Mouse (Mus musculus) small intestine, adult 2 months (tissue): Measurements from ENCODE around the gene Msantd1. TPM values are rescaled to one million over a fixed set of nuclear protein-coding genes. Genes with fewer than 3 reads are reported as not detected.
A peak's percentile ranks its signal among the peaks of the same experiment; 100 is the strongest.

ENCODE experiments used
- H3K27ac ChIP-seq: fragments of 200-500 bp; 2 replicates; pipeline ENCODE4 v1.5.1; 2012; ENCODE audit warnings: low read depth, low read length, control low read depth, inconsistent platforms; ENCODE audit not compliant: insufficient read depth
- H3K27me3 ChIP-seq: fragments of 200-500 bp; 2 replicates; pipeline ENCODE4 v1.6.1; 2012; ENCODE audit warnings: mild to moderate bottlenecking, moderate library complexity, low read length, inconsistent platforms; ENCODE audit not compliant: control insufficient read depth, insufficient read depth
- H3K36me3 ChIP-seq: fragments of 200-500 bp; 2 replicates; pipeline ENCODE4 v1.6.1; 2012; ENCODE audit warnings: mild to moderate bottlenecking, low read length, control low read depth, inconsistent platforms; ENCODE audit not compliant: control insufficient read depth, insufficient read depth
- H3K4me1 ChIP-seq: fragments of 200-500 bp; 2 replicates; pipeline ENCODE4 v1.6.1; 2012; ENCODE audit warnings: low read length, inconsistent platforms, mixed read lengths; ENCODE audit not compliant: control insufficient read depth, insufficient read depth, insufficient read length
- H3K4me3 ChIP-seq: fragments of 200-500 bp; 2 replicates; pipeline ENCODE4 v1.5.1; 2012; ENCODE audit warnings: low read depth, mild to moderate bottlenecking, control low read depth, inconsistent platforms, low read length, moderate library complexity
- CTCF ChIP-seq: fragments of 200-500 bp; IDR thresholded peaks from 2 replicates; pipeline ENCODE4 v1.5.1; 2012; ENCODE audit warnings: low read depth, mild to moderate bottlenecking, control low read depth, inconsistent platforms, low read length, moderate library complexity, mixed read lengths; ENCODE audit not compliant: insufficient replicate concordance, insufficient read length; ENCODE audit errors: extremely low read depth
- POLR2A ChIP-seq: fragments of 200-500 bp; IDR thresholded peaks from 2 replicates; pipeline ENCODE4 v1.6.1; 2012; ENCODE audit warnings: low read depth, mild to moderate bottlenecking, control low read depth, inconsistent platforms, low read length, moderate library complexity
- WGBS: fragments of 180-500 bp; shearing (Covaris S2); methylation state at CpG from one replicate; pipeline ENCODE4 v1.1.7; 2018; 5-methylcytosine and 5-hydroxymethylcytosine counted together
- polyA plus RNA-seq: library from polyadenylated mRNA; depleted of rRNA; stranded (reverse); fragments of >200 nt; gene quantifications from 2 replicates; pipeline ENCODE4 v1.2.3, GENCODE M21; 2012

Msantd1 gene
- polyA plus RNA-seq, 1 experiment = 3.1 TPM

DNA sequence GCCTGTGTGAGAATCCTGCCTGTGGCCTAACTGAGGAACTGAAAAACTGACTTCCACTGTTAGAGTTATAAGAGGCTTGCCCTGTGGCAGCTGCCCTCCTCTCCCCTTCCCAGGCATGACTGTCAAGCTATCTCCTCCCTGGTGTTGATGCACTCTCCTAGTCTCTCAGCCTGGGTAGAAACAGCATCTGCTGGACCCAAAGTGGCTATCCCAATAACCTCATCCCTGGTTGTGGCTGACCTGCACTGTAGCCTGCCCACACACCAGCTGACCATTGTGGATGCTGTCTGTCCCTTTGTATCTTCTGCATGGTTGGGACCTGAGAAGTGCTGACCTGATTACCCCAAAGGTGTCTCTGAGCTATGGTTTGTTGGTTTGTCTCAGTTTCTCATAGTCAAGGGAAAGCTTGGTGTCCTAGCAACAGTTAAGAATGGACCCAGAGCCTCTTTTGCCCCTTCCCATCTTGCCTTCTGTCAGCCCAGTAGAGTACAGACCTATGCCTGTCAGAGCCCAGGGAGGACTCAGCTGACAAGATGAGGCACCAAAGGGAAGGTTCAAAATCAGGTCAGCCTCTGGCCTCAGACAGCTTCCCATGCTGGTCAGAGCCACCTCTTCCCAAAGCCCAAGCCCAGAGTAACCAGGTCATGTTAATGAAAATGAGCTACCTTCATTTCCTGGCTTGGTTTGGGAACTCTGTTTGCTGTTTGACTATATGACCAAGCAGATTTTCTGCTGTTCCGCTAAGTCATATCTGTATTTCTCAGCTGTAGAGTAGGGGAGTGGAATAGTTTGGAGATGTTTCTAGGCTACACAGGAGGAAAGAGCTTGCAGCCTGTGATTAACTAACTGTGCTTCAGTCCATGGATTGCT is 2.1 kb downstream of the Msantd1 start:
- H3K27ac ChIP-seq = no peak overlapping the region
- 88% methylated on average over 1 of the region's 1 CpGs for whole genome bisulfite sequencing

DNA sequence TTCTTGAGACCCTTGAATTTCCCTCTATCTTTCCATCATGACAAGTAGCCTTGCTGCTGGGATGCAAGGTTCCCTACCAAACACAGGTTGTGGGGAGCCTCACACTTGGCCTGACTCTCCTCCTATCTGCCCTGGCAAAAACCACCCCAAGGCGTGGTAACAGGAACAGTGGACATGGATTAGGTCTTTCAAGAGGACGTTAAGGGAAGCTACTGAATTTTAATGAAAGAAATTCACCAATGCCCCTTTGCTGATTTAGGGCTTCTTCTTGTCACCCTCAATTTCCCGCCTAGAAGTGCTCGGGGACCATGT is 2.6 kb downstream of the Msantd1 start:
- WGBS = 83% methylated on average over 4 of the region's 4 CpGs
- H3K27me3 ChIP-seq = no peaks in the 10 kb centered on the region
- peaks cover 27% of the 10 kb centered on the region for H3K36me3 ChIP-seq
- peaks cover 9% of the 10 kb centered on the region; the same call in 1 of the 2 replicates for H3K4me1 ChIP-seq
- TF ChIP-seq CTCF = no peak
- no peak overlapping the region for H3K4me3 ChIP-seq
- no peak overlapping the region for H3K27ac ChIP-seq

More for the DNA sequence above, 2.1 kb downstream of the Msantd1 start:
- H3K4me3 ChIP-seq = no peak overlapping the region
- no peaks in the 10 kb centered on the region for H3K27me3 ChIP-seq
- peaks cover 31% of the 10 kb centered on the region for H3K36me3 ChIP-seq
- TF ChIP-seq POLR2A (no peak), CTCF (no peak)
- H3K4me1 ChIP-seq = peaks cover 9% of the 10 kb centered on the region; the same call in 1 of the 2 replicates

DNA sequence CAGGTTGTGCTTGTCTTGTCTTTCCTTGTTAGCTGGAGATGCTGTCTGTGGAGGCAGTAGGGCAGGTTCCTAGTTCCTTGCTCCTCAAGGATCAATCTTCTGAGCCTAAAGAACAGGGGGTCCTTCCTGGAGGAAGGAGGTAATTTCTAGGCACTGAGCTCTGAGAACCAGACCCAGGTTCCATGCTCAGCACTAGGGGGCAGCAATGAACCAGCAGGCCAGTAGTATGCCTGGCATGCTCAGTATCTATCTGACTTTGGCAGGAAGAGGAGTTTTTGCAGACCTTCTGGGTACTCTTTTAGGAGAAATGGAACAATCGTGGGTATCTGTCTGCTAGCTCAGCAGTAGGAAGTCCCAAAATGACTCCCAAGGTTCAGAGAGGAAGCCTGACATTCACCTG is 8.0 kb downstream of the Msantd1 start:
- Histone ChIP-seq H3K27me3 (no peaks in the 10 kb centered on the region), H3K4me3 (no peak overlapping the region), H3K4me1 (no peaks in the 10 kb centered on the region), H3K27ac (no peak overlapping the region), H3K36me3 (no peaks in the 10 kb centered on the region)
- 11% methylated on average over 1 of the region's 1 CpGs for WGBS
- TF ChIP-seq POLR2A = no peak
- TF ChIP-seq CTCF = peak; percentile 78; the same call in 1 of the 2 replicates

DNA sequence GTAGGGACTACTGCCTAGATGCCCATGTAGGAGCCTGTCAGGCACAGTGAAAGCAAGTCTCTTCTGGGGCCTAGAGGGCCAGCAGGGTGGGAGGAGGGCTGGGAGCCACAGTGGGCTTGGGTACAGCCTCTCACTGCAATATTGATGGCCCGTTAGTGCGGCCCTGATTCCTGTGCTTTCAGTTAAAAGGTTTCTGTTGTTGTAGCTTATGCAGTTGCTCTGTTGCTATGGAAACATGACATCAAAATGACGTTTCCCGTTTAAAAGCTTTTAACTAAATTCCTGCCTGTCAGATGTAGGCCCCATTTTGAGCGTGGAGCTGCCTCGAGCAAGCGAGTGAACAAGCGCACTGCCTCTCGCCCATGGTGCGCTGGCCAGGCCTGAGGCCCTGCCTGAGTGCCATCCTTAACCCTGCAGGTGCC is 9.4 kb downstream of the Msantd1 start:
- no peak overlapping the region for H3K27ac ChIP-seq
- H3K4me3 ChIP-seq = no peak overlapping the region
- no peaks in the 10 kb centered on the region for H3K36me3 ChIP-seq
- no peaks in the 10 kb centered on the region for H3K4me1 ChIP-seq
- no peaks in the 10 kb centered on the region for H3K27me3 ChIP-seq
- 89% methylated on average over 10 of the region's 10 CpGs for WGBS
- TF ChIP-seq POLR2A (no peak), CTCF (no peak)

DNA sequence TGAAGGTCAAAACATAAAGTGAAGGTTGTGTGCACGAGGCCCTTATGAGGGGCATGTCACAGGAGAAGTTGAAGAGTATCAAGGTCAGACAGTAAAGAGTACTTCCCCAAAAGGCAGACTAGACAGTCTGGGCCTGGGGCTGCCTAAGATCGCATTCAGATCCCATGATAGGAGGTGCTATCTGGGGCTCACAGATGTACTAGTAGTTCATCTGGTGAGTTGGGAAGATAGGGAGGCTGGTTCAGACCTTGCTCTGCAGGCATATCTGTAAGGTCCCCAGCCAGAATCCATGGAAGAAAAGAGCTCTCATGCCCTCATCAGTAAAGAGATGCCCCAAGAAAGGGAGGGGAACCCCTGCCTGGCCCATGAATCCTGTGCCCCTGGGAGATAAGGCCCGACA is 11.0 kb downstream of the Msantd1 start:
- Histone ChIP-seq H3K27ac (no peak overlapping the region), H3K36me3 (0 out of 2 replicates have a peak, but pooled peaks cover 2% of the 10 kb centered on the region), H3K4me3 (no peak overlapping the region), H3K4me1 (no peaks in the 10 kb centered on the region), H3K27me3 (no peaks in the 10 kb centered on the region)
- TF ChIP-seq CTCF = no peak
- TF ChIP-seq POLR2A = no peak
- WGBS = 86% methylated on average over 3 of the region's 3 CpGs

DNA sequence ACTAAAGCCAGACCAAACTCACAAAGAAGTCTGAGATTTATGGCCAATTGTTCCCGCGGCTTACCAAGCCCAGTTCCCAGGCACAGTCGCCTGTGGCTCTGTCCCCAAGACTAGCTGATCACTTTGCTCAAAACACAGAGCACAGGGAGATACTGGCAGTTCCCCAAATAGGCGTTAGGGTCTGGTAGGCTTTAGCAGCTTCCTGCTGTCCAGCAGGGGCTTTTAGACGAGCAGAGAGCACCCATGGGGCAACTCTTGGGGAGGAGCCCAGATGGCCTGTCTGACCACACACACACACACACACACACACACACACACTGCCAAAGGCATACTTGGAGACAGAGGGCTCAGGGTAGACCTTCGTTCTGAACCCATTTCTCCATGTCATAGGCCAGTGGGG is 14.7 kb downstream of the Msantd1 start:
- no peak overlapping the region for H3K4me3 ChIP-seq
- H3K36me3 ChIP-seq = peaks cover 2% of the 10 kb centered on the region; the same call in 1 of the 2 replicates
- no peak overlapping the region for H3K27ac ChIP-seq
- H3K4me1 ChIP-seq = no peaks in the 10 kb centered on the region
- WGBS = 77% methylated on average over 6 of the region's 6 CpGs
- TF ChIP-seq CTCF = no peak
- TF ChIP-seq POLR2A = no peak
- no peaks in the 10 kb centered on the region for H3K27me3 ChIP-seq

DNA sequence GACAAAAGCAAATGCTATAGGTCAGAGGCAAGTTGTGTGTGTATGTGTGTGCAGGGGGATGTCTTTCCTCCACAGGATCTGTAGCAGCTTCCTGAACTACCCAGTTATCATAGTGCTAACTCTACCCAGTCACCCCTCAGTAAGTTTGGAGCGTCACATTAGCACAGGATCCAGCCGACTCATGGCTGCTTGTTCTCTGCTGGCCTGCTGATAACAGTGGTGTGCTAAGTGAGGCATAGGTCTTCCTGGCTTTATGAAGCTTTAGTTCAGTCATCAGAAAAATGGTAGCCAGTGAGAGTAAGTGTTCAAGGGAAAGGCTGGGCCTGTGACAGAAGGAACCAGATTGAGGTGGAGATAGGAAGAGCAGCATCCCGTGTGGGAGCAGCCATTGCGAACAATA is 16.1 kb downstream of the Msantd1 start:
- H3K4me1 ChIP-seq = no peaks in the 10 kb centered on the region
- H3K36me3 ChIP-seq = peaks cover 2% of the 10 kb centered on the region; the same call in 1 of the 2 replicates
- no peak overlapping the region for H3K4me3 ChIP-seq
- H3K27me3 ChIP-seq = no peaks in the 10 kb centered on the region
- TF ChIP-seq POLR2A = no peak
- no peak for TF ChIP-seq CTCF
- H3K27ac ChIP-seq = no peak overlapping the region
- WGBS = 90% methylated on average over 4 of the region's 4 CpGs
